Mouse (Mus musculus): ENCODE measurements around the gene Pygl.

Pygl gene

GRCm38 (mm10) chr12:70231294-70231693 is at the start of gene Pygl:
Gene Pygl, minus strand, starts transcription at chr12:70231488.
- no peak for DNase-seq (ENCODE audit: low spot score in 2 of 2)

- no peak for DNase-seq (ENCODE audit: low spot score in 2 of 2)
Measured at GRCm38 (mm10) chr12:70280930-70281329, 49.6 kb upstream of the Pygl start.

- DNase-seq (ENCODE audit: low spot score in 2 of 2) = no peak
Measured at GRCm38 (mm10) chr12:70280381-70280780, 49.1 kb upstream of the Pygl start.

GRCm38 (mm10) chr12:70277071-70277939 is 46.0 kb upstream of the Pygl start:
- DNase-seq (ENCODE audit: low spot score in 2 of 2) = no peak

- no peak for DNase-seq (ENCODE audit: low spot score in 2 of 2)
Measured at GRCm38 (mm10) chr12:70269724-70270123, 38.4 kb upstream of the Pygl start.

GRCm38 (mm10) chr12:70267314-70267713 is 36.0 kb upstream of the Pygl start:
- DNase-seq (ENCODE audit: low spot score in 2 of 2) = no peak

GRCm38 (mm10) chr12:70266494-70266931 is 35.2 kb upstream of the Pygl start:
- no peak for DNase-seq (ENCODE audit: low spot score in 2 of 2)

GRCm38 (mm10) chr12:70263721-70264120 is 32.4 kb upstream of the Pygl start:
- DNase-seq (ENCODE audit: low spot score in 2 of 2) = no peak

- DNase-seq (ENCODE audit: low spot score in 2 of 2) = peak in 1 of 2 experiments; percentile 66
Measured at GRCm38 (mm10) chr12:70262271-70262953, 31.1 kb upstream of the Pygl start.

- DNase-seq (ENCODE audit: low spot score in 2 of 2) = no peak
Measured at GRCm38 (mm10) chr12:70251210-70251884, 20.1 kb upstream of the Pygl start.

GRCm38 (mm10) chr12:70249616-70250157 is 18.4 kb upstream of the Pygl start:
- DNase-seq (ENCODE audit: low spot score in 2 of 2) = no peak

- no peak for DNase-seq (ENCODE audit: low spot score in 2 of 2)
Measured at GRCm38 (mm10) chr12:70247683-70248474, 16.6 kb upstream of the Pygl start.

GRCm38 (mm10) chr12:70242550-70242949 is 11.3 kb upstream of the Pygl start:
- DNase-seq (ENCODE audit: low spot score in 2 of 2) = no peak

GRCm38 (mm10) chr12:70239741-70240140 is 8.5 kb upstream of the Pygl start:
- no peak for DNase-seq (ENCODE audit: low spot score in 2 of 2)

GRCm38 (mm10) chr12:70238604-70239003 is 7.3 kb upstream of the Pygl start:
- no peak for DNase-seq (ENCODE audit: low spot score in 2 of 2)

GRCm38 (mm10) chr12:70234938-70235484 is 3.7 kb upstream of the Pygl start:
- peak in 1 of 2 experiments; percentile 71 for DNase-seq (ENCODE audit: low spot score in 2 of 2)

GRCm38 (mm10) chr12:70234411-70234810 is 3.1 kb upstream of the Pygl start:
- no peak for DNase-seq (ENCODE audit: low spot score in 2 of 2)

GRCm38 (mm10) chr12:70233637-70234315 is 2.5 kb upstream of the Pygl start:
- DNase-seq (ENCODE audit: low spot score in 2 of 2) = no peak

GRCm38 (mm10) chr12:70232020-70232544 is 794 bp upstream of the Pygl start:
- no peak for DNase-seq (ENCODE audit: low spot score in 2 of 2)

GRCm38 (mm10) chr12:70228155-70228554 is 3.1 kb downstream of the Pygl start:
- no peak for DNase-seq (ENCODE audit: low spot score in 2 of 2)

Data from frontal cortex, postnatal 14 days (tissue).